Mouse (Mus musculus) intestine, embryonic 16.5 days (tissue): ENCODE results near the gene Cacna1s. TPM values are rescaled to one million over a fixed set of nuclear protein-coding genes. Genes with fewer than 3 reads are reported as not detected.

Experiments
- ATAC-seq: fragments of 200-750 bp; cut with Nextera tagmentation; 2 replicates; pipeline ENCODE4 v1.8.0; 2017; ENCODE audit warnings: moderate TSS enrichment, moderate library complexity
- H3K27ac ChIP-seq: fragments of 300-500 bp; sonication (generic); 2 replicates; pipeline ENCODE4 v1.5.1; 2014; ENCODE audit warnings: mild to moderate bottlenecking, low read length
- H3K27me3 ChIP-seq: fragments of 300-500 bp; sonication (generic); replicated peaks from 2 replicates; pipeline ENCODE4 v1.6.1; 2014; ENCODE audit warnings: low read length, control low read depth, mixed read lengths; ENCODE audit not compliant: control insufficient read depth, insufficient read depth
- H3K36me3 ChIP-seq: fragments of 300-500 bp; sonication (generic); 2 replicates; pipeline ENCODE4 v1.6.1; 2014; ENCODE audit warnings: low read length, control low read depth; ENCODE audit not compliant: control insufficient read depth, insufficient read depth
- H3K4me1 ChIP-seq: fragments of 300-500 bp; sonication (generic); 2 replicates; pipeline ENCODE4 v1.6.1; 2014; ENCODE audit warnings: low read length, control low read depth, mixed read lengths; ENCODE audit not compliant: control insufficient read depth, insufficient read depth
- H3K4me2 ChIP-seq: fragments of 300-500 bp; sonication (generic); 2 replicates; pipeline ENCODE4 v1.6.1; 2014; ENCODE audit warnings: low read depth, low read length, control low read depth
- H3K4me3 ChIP-seq: fragments of 300-500 bp; sonication (generic); 2 replicates; pipeline ENCODE4 v1.5.1; 2014; ENCODE audit warnings: mild to moderate bottlenecking, low read length
- H3K9ac ChIP-seq: fragments of 300-500 bp; sonication (generic); 2 replicates; pipeline ENCODE4 v1.6.1; 2014; ENCODE audit warnings: low read depth, low read length
- H3K9me3 ChIP-seq: fragments of 300-500 bp; sonication (generic); 2 replicates; pipeline ENCODE4 v1.6.1; 2016; ENCODE audit warnings: low read length, control low read depth; ENCODE audit not compliant: control insufficient read depth
- WGBS: fragments of 180-500 bp; shearing (Covaris S2); extraction: QIAGEN DNeasy Blood & Tissue Kit; methylation state at CpG from one replicate; pipeline ENCODE4 v1.1.7; 2014; 5-methylcytosine and 5-hydroxymethylcytosine counted together
- polyA plus RNA-seq: library from polyadenylated mRNA; unstranded; fragments of >200 nt; fragmentation: Nextera tagmentation; extraction: Ambion mirVana; gene quantifications from 2 replicates; pipeline ENCODE4 v1.2.1, GENCODE M21; 2015

Gene Cacna1s
- polyA plus RNA-seq, 1 experiment from 2014 or later, result not detected

- 72% methylated on average over 4 of the region's 4 CpGs for WGBS
- H3K9ac ChIP-seq, result no peak overlapping the region
- no peak for ATAC-seq
These were observed 49.5 kb downstream of the Cacna1s start for GRCm38 (mm10) chr1:136102094-136102493.

GRCm38 (mm10) chr1:136102551-136102950, 50.0 kb downstream of the Cacna1s start:
- Histone ChIP-seq H3K4me2 (no peak overlapping the region), H3K36me3 (no peaks in the 10 kb centered on the region), H3K27me3 (no peaks in the 10 kb centered on the region), H3K9ac (no peak overlapping the region), H3K9me3 (no peaks in the 10 kb centered on the region), H3K4me1 (no peaks in the 10 kb centered on the region), H3K27ac (no peak overlapping the region), H3K4me3 (no peak overlapping the region)
- ATAC-seq, result no peak
- 74% methylated on average over 3 of the region's 3 CpGs for WGBS

More at GRCm38 (mm10) chr1:136102094-136102493, 49.5 kb downstream of the Cacna1s start:
- Histone ChIP-seq H3K4me3 (no peak overlapping the region), H3K4me2 (no peak overlapping the region), H3K27ac (no peak overlapping the region), H3K9me3 (no peaks in the 10 kb centered on the region), H3K27me3 (no peaks in the 10 kb centered on the region), H3K36me3 (no peaks in the 10 kb centered on the region), H3K4me1 (no peaks in the 10 kb centered on the region)

GRCm38 (mm10) chr1:136102981-136103380, 50.4 kb downstream of the Cacna1s start:
- Histone ChIP-seq H3K9ac (no peak overlapping the region), H3K27me3 (no peaks in the 10 kb centered on the region), H3K36me3 (no peaks in the 10 kb centered on the region), H3K27ac (no peak overlapping the region), H3K9me3 (no peaks in the 10 kb centered on the region), H3K4me2 (no peak overlapping the region), H3K4me3 (no peak overlapping the region), H3K4me1 (no peaks in the 10 kb centered on the region)
- ATAC-seq, result no peak
- WGBS, result 74% methylated on average over 2 of the region's 2 CpGs

- Histone ChIP-seq H3K27me3 (no peaks in the 10 kb centered on the region), H3K9ac (no peak overlapping the region), H3K4me3 (no peak overlapping the region), H3K4me2 (no peak overlapping the region), H3K4me1 (no peaks in the 10 kb centered on the region), H3K9me3 (no peaks in the 10 kb centered on the region), H3K36me3 (no peaks in the 10 kb centered on the region), H3K27ac (no peak overlapping the region)
- WGBS, result 85% methylated on average over 7 of the region's 7 CpGs
- no peak for ATAC-seq
These were observed 51.1 kb downstream of the Cacna1s start for GRCm38 (mm10) chr1:136103696-136104095.

GRCm38 (mm10) chr1:136104741-136105140, 52.2 kb downstream of the Cacna1s start:
- H3K4me2 ChIP-seq, result no peak overlapping the region
- ATAC-seq, result no peak

GRCm38 (mm10) chr1:136109464-136109863, 56.9 kb downstream of the Cacna1s start:
- WGBS, result 83% methylated on average over 2 of the region's 2 CpGs
- Histone ChIP-seq H3K27me3 (no peaks in the 10 kb centered on the region), H3K27ac (no peak overlapping the region), H3K4me2 (no peak overlapping the region), H3K4me3 (no peak overlapping the region), H3K9me3 (no peaks in the 10 kb centered on the region), H3K4me1 (no peaks in the 10 kb centered on the region), H3K9ac (no peak overlapping the region), H3K36me3 (no peaks in the 10 kb centered on the region)
- no peak for ATAC-seq

More at GRCm38 (mm10) chr1:136104741-136105140, 52.2 kb downstream of the Cacna1s start:
- no peaks in the 10 kb centered on the region for H3K36me3 ChIP-seq
- H3K27ac ChIP-seq, result no peak overlapping the region
- no peak overlapping the region for H3K9ac ChIP-seq
- no peaks in the 10 kb centered on the region for H3K27me3 ChIP-seq
- no peak overlapping the region for H3K4me3 ChIP-seq
- H3K4me1 ChIP-seq, result no peaks in the 10 kb centered on the region
- H3K9me3 ChIP-seq, result no peaks in the 10 kb centered on the region
- 48% methylated on average over 4 of the region's 4 CpGs for WGBS

- Histone ChIP-seq H3K4me1 (peaks cover 12% of the 10 kb centered on the region), H3K9me3 (no peaks in the 10 kb centered on the region), H3K4me3 (no peak overlapping the region), H3K36me3 (no peaks in the 10 kb centered on the region), H3K9ac (no peak overlapping the region), H3K4me2 (no peak overlapping the region), H3K27ac (no peak overlapping the region), H3K27me3 (no peaks in the 10 kb centered on the region)
- no peak for ATAC-seq
- 24% methylated on average over 3 of the region's 3 CpGs for WGBS
These were observed 63.6 kb downstream of the Cacna1s start for GRCm38 (mm10) chr1:136116183-136116582.

- H3K27me3 ChIP-seq, result no peaks in the 10 kb centered on the region
- 85% methylated on average over 9 of the region's 9 CpGs for WGBS
- no peak overlapping the region for H3K9ac ChIP-seq
- H3K9me3 ChIP-seq, result no peaks in the 10 kb centered on the region
- no peak overlapping the region for H3K4me3 ChIP-seq
- no peaks in the 10 kb centered on the region for H3K36me3 ChIP-seq
- H3K4me1 ChIP-seq, result peaks cover 12% of the 10 kb centered on the region
- no peak overlapping the region for H3K4me2 ChIP-seq
- no peak overlapping the region for H3K27ac ChIP-seq
- no peak for ATAC-seq
These were observed 64.5 kb downstream of the Cacna1s start for GRCm38 (mm10) chr1:136117069-136117468.

GRCm38 (mm10) chr1:136118875-136119274, 66.3 kb downstream of the Cacna1s start:
- H3K9ac ChIP-seq, result no peak overlapping the region
- no peaks in the 10 kb centered on the region for H3K9me3 ChIP-seq
- no peak overlapping the region for H3K27ac ChIP-seq
- H3K4me2 ChIP-seq, result no peak overlapping the region
- 43% methylated on average over 8 of the region's 8 CpGs for WGBS
- H3K36me3 ChIP-seq, result no peaks in the 10 kb centered on the region
- peaks cover 12% of the 10 kb centered on the region for H3K4me1 ChIP-seq
- ATAC-seq, result no peak; the same call in 1 of the 2 replicates
- H3K27me3 ChIP-seq, result no peaks in the 10 kb centered on the region
- no peak overlapping the region for H3K4me3 ChIP-seq
